Mouse (Mus musculus) left cerebral cortex, adult 6 months (tissue): ENCODE measurements around the gene Vmn1r167. TPM values are rescaled to one million over a fixed set of nuclear protein-coding genes. Genes with fewer than 3 reads are reported as not detected.

Source experiments
- long read RNA-seq, 2 experiments: library from polyadenylated mRNA; unstranded; transcript quantifications; one replicate each; pipeline ENCODE4 v2.0.0; 2019 to 2020
- polyA plus RNA-seq: library from polyadenylated mRNA; unstranded; fragments of <200 nt; fragmentation: Nextera tagmentation; gene quantifications from 2 replicates; pipeline ENCODE4 v1.2.3, GENCODE M21; 2021

Gene Vmn1r167
- not detected in 2 replicates for polyA plus RNA-seq
- long read RNA-seq, experiment 1 = 0 reads
- long read RNA-seq, experiment 2 = 0 reads

GRCm38 (mm10) chr7:23507106-23507505 is at the start of gene Vmn1r167:
TSS of gene Vmn1r167 (minus strand) at chr7:23507206.

GRCm38 (mm10) chr7:23539432-23539831 is 32.4 kb upstream of the Vmn1r167 start, which contains the start of gene Vmn1r168:
TSS of gene Vmn1r168 (plus strand) at chr7:23539732.

Other genes with a start within 250 kb of the Vmn1r167 start
- not detected in 2 replicates for gene Gm6902, start 228.3 kb downstream of the Vmn1r167 start, polyA plus RNA-seq
- gene Nlrp4e, start 206.0 kb downstream of the Vmn1r167 start, polyA plus RNA-seq = not detected in 2 replicates
- not detected in 2 replicates for gene Nlrp5, start 121.3 kb downstream of the Vmn1r167 start, polyA plus RNA-seq
- gene Vmn1r168, start 32.5 kb upstream of the Vmn1r167 start, polyA plus RNA-seq = not detected in 2 replicates
- not detected in 2 replicates for gene Vmn1r169, start 68.3 kb upstream of the Vmn1r167 start, polyA plus RNA-seq
- gene Vmn1r170, start 99.0 kb upstream of the Vmn1r167 start, polyA plus RNA-seq = not detected in 2 replicates
- gene Vmn1r171, start 123.5 kb upstream of the Vmn1r167 start, polyA plus RNA-seq = not detected in 2 replicates
- not detected in 2 replicates for gene Vmn1r172, start 151.1 kb upstream of the Vmn1r167 start, polyA plus RNA-seq
- not detected in 2 replicates for gene Vmn1r173, start 193.5 kb upstream of the Vmn1r167 start, polyA plus RNA-seq
- gene Vmn1r174, start 245.1 kb upstream of the Vmn1r167 start, polyA plus RNA-seq = not detected in 2 replicates